Mouse (Mus musculus) activated CD4-positive, CD25-positive, alpha-beta regulatory T cell (primary cell): ENCODE data around the gene Pcnx2. TPM values are rescaled to one million over a fixed set of nuclear protein-coding genes. Genes with fewer than 3 reads are reported as not detected.

ENCODE experiments used
- polyA plus RNA-seq, 2 experiments: library from polyadenylated mRNA; unstranded; fragments of 100-300 nt; shearing (Covaris generic); gene quantifications; one replicate each; pipeline ENCODE4 v1.2.1; 2017

Gene Pcnx2
- polyA plus RNA-seq, result under 1 TPM; 0.41 to 0.58 TPM

GRCm38 (mm10) chr8:125897868-125898788 lies at the start of gene Pcnx2:
Pcnx2 (minus strand) TSS chr8:125898317.

GRCm38 (mm10) chr8:125910365-125911228 lies 12.5 kb upstream of the Pcnx2 start, which contains the start of gene Map3k21:
Map3k21 (plus strand) TSS chr8:125910450.

GRCm38 (mm10) chr8:125729746-125730145 lies 168.4 kb downstream of the Pcnx2 start, which contains the start of gene Ntpcr:
Ntpcr (plus strand) TSS chr8:125729963.

Other genes starting within 250 kb of the Pcnx2 start
- 1 to 10 TPM in 1 of 2 experiments, under 1 TPM in 1; 0.45 to 1.7 TPM for gene Map10, start 228.5 kb downstream of the Pcnx2 start, polyA plus RNA-seq
- gene Ntpcr, start 168.4 kb downstream of the Pcnx2 start, polyA plus RNA-seq, result 10 to 100 TPM; 28.1 to 34.9 TPM
- gene Map3k21, start 12.1 kb upstream of the Pcnx2 start, polyA plus RNA-seq, result under 1 TPM in 1 of 2 experiments, not detected in 1; 0.17 TPM
- gene Kcnk1, start 96.9 kb upstream of the Pcnx2 start, polyA plus RNA-seq, result not detected